Mouse (Mus musculus): ENCODE data around the gene Atp8b4. TPM values are rescaled to one million over a fixed set of nuclear protein-coding genes. Genes with fewer than 3 reads are reported as not detected.

Atp8b4 gene
- polyA plus RNA-seq, 1 experiment from 2014 or later = 0.38 TPM

GRCm38 (mm10) chr2:126359278-126359677 is 141.2 kb downstream of the Atp8b4 start:
- H3K9ac ChIP-seq (ENCODE audit: low read length) = no peak overlapping the region
- H3K9me3 ChIP-seq (ENCODE audit: control insufficient read depth, low read length) = no peaks in the 10 kb centered on the region
- WGBS = 97% methylated on average over 1 of the region's 1 CpGs
- ATAC-seq (replicated peaks; ENCODE audit: low FRiP score, low TSS enrichment, low read depth) (no peak), DNase-seq (ENCODE audit: low spot score) (no peak)
- no peaks in the 10 kb centered on the region for H3K36me3 ChIP-seq (ENCODE audit: control insufficient read depth, insufficient read depth, low read length)
- 0 out of 2 replicates have a peak, but pooled peaks cover 4% of the 10 kb centered on the region for H3K4me1 ChIP-seq (replicated peaks; ENCODE audit: control insufficient read depth, insufficient read depth, low read length)
- no peaks in the 10 kb centered on the region for H3K27me3 ChIP-seq (replicated peaks; ENCODE audit: control insufficient read depth, insufficient read depth, low read length)
- no peak overlapping the region for H3K27ac ChIP-seq (ENCODE audit: low read depth)
- no peak overlapping the region for H3K4me3 ChIP-seq (ENCODE audit: low read depth, low read length)
- no peak overlapping the region for H3K4me2 ChIP-seq (ENCODE audit: low read length)

- 83% methylated on average over 5 of the region's 5 CpGs for WGBS
These were observed 141.7 kb downstream of the Atp8b4 start for GRCm38 (mm10) chr2:126358741-126359140.

GRCm38 (mm10) chr2:126355259-126355658 is 145.2 kb downstream of the Atp8b4 start:
- H3K4me1 ChIP-seq (replicated peaks; ENCODE audit: control insufficient read depth, insufficient read depth, low read length) = no peaks in the 10 kb centered on the region
- H3K27ac ChIP-seq (ENCODE audit: low read depth) = no peak overlapping the region
- no peak for DNase-seq (ENCODE audit: low spot score)
- H3K9ac ChIP-seq (ENCODE audit: low read length) = no peak overlapping the region
- 92% methylated on average over 2 of the region's 2 CpGs for WGBS
- H3K4me3 ChIP-seq (ENCODE audit: low read depth, low read length) = no peak overlapping the region
- H3K36me3 ChIP-seq (ENCODE audit: control insufficient read depth, insufficient read depth, low read length) = no peaks in the 10 kb centered on the region
- no peaks in the 10 kb centered on the region for H3K27me3 ChIP-seq (replicated peaks; ENCODE audit: control insufficient read depth, insufficient read depth, low read length)
- no peak for ATAC-seq (replicated peaks; ENCODE audit: low FRiP score, low TSS enrichment, low read depth)
- H3K4me2 ChIP-seq (ENCODE audit: low read length) = no peak overlapping the region
- no peaks in the 10 kb centered on the region for H3K9me3 ChIP-seq (ENCODE audit: control insufficient read depth, low read length)

More at GRCm38 (mm10) chr2:126358741-126359140, 141.7 kb downstream of the Atp8b4 start:
- Histone ChIP-seq H3K36me3 (ENCODE audit: control insufficient read depth, insufficient read depth, low read length) (no peaks in the 10 kb centered on the region), H3K27ac (ENCODE audit: low read depth) (no peak overlapping the region), H3K9ac (ENCODE audit: low read length) (no peak overlapping the region), H3K9me3 (ENCODE audit: control insufficient read depth, low read length) (no peaks in the 10 kb centered on the region), H3K4me3 (ENCODE audit: low read depth, low read length) (no peak overlapping the region), H3K27me3 (replicated peaks; ENCODE audit: control insufficient read depth, insufficient read depth, low read length) (no peaks in the 10 kb centered on the region), H3K4me2 (ENCODE audit: low read length) (no peak overlapping the region), H3K4me1 (replicated peaks; ENCODE audit: control insufficient read depth, insufficient read depth, low read length) (0 out of 2 replicates have a peak, but pooled peaks cover 4% of the 10 kb centered on the region)
- ATAC-seq (replicated peaks; ENCODE audit: low FRiP score, low TSS enrichment, low read depth) (no peak), DNase-seq (ENCODE audit: low spot score) (no peak)

- Histone ChIP-seq H3K27ac (ENCODE audit: low read depth) (no peak overlapping the region), H3K4me1 (replicated peaks; ENCODE audit: control insufficient read depth, insufficient read depth, low read length) (no peaks in the 10 kb centered on the region), H3K36me3 (ENCODE audit: control insufficient read depth, insufficient read depth, low read length) (no peaks in the 10 kb centered on the region), H3K9ac (ENCODE audit: low read length) (no peak overlapping the region), H3K9me3 (ENCODE audit: control insufficient read depth, low read length) (no peaks in the 10 kb centered on the region), H3K4me2 (ENCODE audit: low read length) (no peak overlapping the region), H3K27me3 (replicated peaks; ENCODE audit: control insufficient read depth, insufficient read depth, low read length) (no peaks in the 10 kb centered on the region), H3K4me3 (ENCODE audit: low read depth, low read length) (no peak overlapping the region)
- 69% methylated on average over 1 of the region's 1 CpGs for WGBS
- DNase-seq (ENCODE audit: low spot score) (no peak), ATAC-seq (replicated peaks; ENCODE audit: low FRiP score, low TSS enrichment, low read depth) (no peak)
These were observed 148.7 kb downstream of the Atp8b4 start for GRCm38 (mm10) chr2:126351811-126352210.

GRCm38 (mm10) chr2:126343026-126343593 is 157.4 kb downstream of the Atp8b4 start:
- Histone ChIP-seq H3K9me3 (ENCODE audit: control insufficient read depth, low read length) (no peaks in the 10 kb centered on the region), H3K4me1 (replicated peaks; ENCODE audit: control insufficient read depth, insufficient read depth, low read length) (no peaks in the 10 kb centered on the region), H3K4me3 (ENCODE audit: low read depth, low read length) (no peak overlapping the region), H3K36me3 (ENCODE audit: control insufficient read depth, insufficient read depth, low read length) (no peaks in the 10 kb centered on the region), H3K27me3 (replicated peaks; ENCODE audit: control insufficient read depth, insufficient read depth, low read length) (no peaks in the 10 kb centered on the region), H3K27ac (ENCODE audit: low read depth) (no peak overlapping the region), H3K9ac (ENCODE audit: low read length) (no peak overlapping the region), H3K4me2 (ENCODE audit: low read length) (no peak overlapping the region)
- DNase-seq (ENCODE audit: low spot score) (peak; percentile 47), ATAC-seq (replicated peaks; ENCODE audit: low FRiP score, low TSS enrichment, low read depth) (no peak)
- 49% methylated on average over 3 of the region's 3 CpGs for WGBS

GRCm38 (mm10) chr2:126341521-126341920 is 159.0 kb downstream of the Atp8b4 start:
- no peak overlapping the region for H3K4me2 ChIP-seq (ENCODE audit: low read length)
- DNase-seq (ENCODE audit: low spot score) (peak; percentile 15), ATAC-seq (replicated peaks; ENCODE audit: low FRiP score, low TSS enrichment, low read depth) (no peak)
- WGBS = 88% methylated on average over 8 of the region's 8 CpGs
- no peak overlapping the region for H3K9ac ChIP-seq (ENCODE audit: low read length)
- no peaks in the 10 kb centered on the region for H3K9me3 ChIP-seq (ENCODE audit: control insufficient read depth, low read length)
- no peak overlapping the region for H3K4me3 ChIP-seq (ENCODE audit: low read depth, low read length)
- H3K4me1 ChIP-seq (replicated peaks; ENCODE audit: control insufficient read depth, insufficient read depth, low read length) = no peaks in the 10 kb centered on the region
- H3K27me3 ChIP-seq (replicated peaks; ENCODE audit: control insufficient read depth, insufficient read depth, low read length) = no peaks in the 10 kb centered on the region
- H3K36me3 ChIP-seq (ENCODE audit: control insufficient read depth, insufficient read depth, low read length) = no peaks in the 10 kb centered on the region
- no peak overlapping the region for H3K27ac ChIP-seq (ENCODE audit: low read depth)

GRCm38 (mm10) chr2:126340201-126340600 is 160.3 kb downstream of the Atp8b4 start:
- Histone ChIP-seq H3K9ac (ENCODE audit: low read length) (no peak overlapping the region), H3K4me3 (ENCODE audit: low read depth, low read length) (no peak overlapping the region), H3K27ac (ENCODE audit: low read depth) (no peak overlapping the region), H3K36me3 (ENCODE audit: control insufficient read depth, insufficient read depth, low read length) (no peaks in the 10 kb centered on the region), H3K9me3 (ENCODE audit: control insufficient read depth, low read length) (no peaks in the 10 kb centered on the region), H3K27me3 (replicated peaks; ENCODE audit: control insufficient read depth, insufficient read depth, low read length) (no peaks in the 10 kb centered on the region), H3K4me2 (ENCODE audit: low read length) (no peak overlapping the region), H3K4me1 (replicated peaks; ENCODE audit: control insufficient read depth, insufficient read depth, low read length) (no peaks in the 10 kb centered on the region)
- DNase-seq (ENCODE audit: low spot score) (peak; percentile 25), ATAC-seq (replicated peaks; ENCODE audit: low FRiP score, low TSS enrichment, low read depth) (no peak)
- 85% methylated on average over 7 of the region's 7 CpGs for WGBS

GRCm38 (mm10) chr2:126339516-126339915 is 161.0 kb downstream of the Atp8b4 start:
- no peaks in the 10 kb centered on the region for H3K36me3 ChIP-seq (ENCODE audit: control insufficient read depth, insufficient read depth, low read length)
- no peak for ATAC-seq (replicated peaks; ENCODE audit: low FRiP score, low TSS enrichment, low read depth)
- no peaks in the 10 kb centered on the region for H3K27me3 ChIP-seq (replicated peaks; ENCODE audit: control insufficient read depth, insufficient read depth, low read length)
- no peaks in the 10 kb centered on the region for H3K4me1 ChIP-seq (replicated peaks; ENCODE audit: control insufficient read depth, insufficient read depth, low read length)
- H3K9ac ChIP-seq (ENCODE audit: low read length) = no peak overlapping the region
- 79% methylated on average over 8 of the region's 8 CpGs for WGBS
- no peaks in the 10 kb centered on the region for H3K9me3 ChIP-seq (ENCODE audit: control insufficient read depth, low read length)
- H3K4me3 ChIP-seq (ENCODE audit: low read depth, low read length) = no peak overlapping the region
- H3K4me2 ChIP-seq (ENCODE audit: low read length) = no peak overlapping the region
- DNase-seq (ENCODE audit: low spot score) = no peak
- no peak overlapping the region for H3K27ac ChIP-seq (ENCODE audit: low read depth)

GRCm38 (mm10) chr2:126337143-126337542 is 163.3 kb downstream of the Atp8b4 start:
- no peak overlapping the region for H3K27ac ChIP-seq (ENCODE audit: low read depth)
- H3K27me3 ChIP-seq (replicated peaks; ENCODE audit: control insufficient read depth, insufficient read depth, low read length) = no peaks in the 10 kb centered on the region
- no peak overlapping the region for H3K4me2 ChIP-seq (ENCODE audit: low read length)
- no peaks in the 10 kb centered on the region for H3K36me3 ChIP-seq (ENCODE audit: control insufficient read depth, insufficient read depth, low read length)
- no peak for ATAC-seq (replicated peaks; ENCODE audit: low FRiP score, low TSS enrichment, low read depth)
- no peaks in the 10 kb centered on the region for H3K9me3 ChIP-seq (ENCODE audit: control insufficient read depth, low read length)
- H3K9ac ChIP-seq (ENCODE audit: low read length) = no peak overlapping the region
- no peak overlapping the region for H3K4me3 ChIP-seq (ENCODE audit: low read depth, low read length)
- WGBS = 74% methylated on average over 5 of the region's 5 CpGs
- H3K4me1 ChIP-seq (replicated peaks; ENCODE audit: control insufficient read depth, insufficient read depth, low read length) = no peaks in the 10 kb centered on the region
- no peak for DNase-seq (ENCODE audit: low spot score)
